ENCODE assay signal across 13 mouse cellular contexts in genomic region chr13:110649870-110650497, GRCm38 (mm10).
DNase-seq lines count a peak whose midpoint lies in the region; ATAC-seq and TF ChIP-seq lines count a peak whose summit lies in the region.
"Had no signal": no experiment of that assay in that cellular context is flagged by ENCODE, and none has a peak within 500 bp of the region (broad histone marks: within the 10 kb centered on the region; RNA-seq: fewer than 3 reads in every experiment).

No protein-coding gene starts in this region.

- H3K9ac ChIP-seq in hindbrain, embryonic 11.5 days (ENCODE audit: low read depth, low read length) = no peak overlapping the region
- no peak overlapping the region for H3K9ac ChIP-seq in forebrain, embryonic 12.5 days
- no peak overlapping the region for H3K9ac ChIP-seq in hindbrain, postnatal 0 days (replicated peaks; ENCODE audit: low read length)
- no peak overlapping the region for H3K9ac ChIP-seq in neural tube, embryonic 13.5 days
- H3K9ac ChIP-seq: liver, embryonic 12.5 days had no signal

- 34% methylated on average over 2 of the region's 2 CpGs for WGBS in hindbrain, embryonic 11.5 days
- WGBS in hindbrain, embryonic 10.5 days = 47% methylated on average over 2 of the region's 2 CpGs
- WGBS in forebrain, embryonic 12.5 days = 33% methylated on average over 2 of the region's 2 CpGs
- WGBS in hindbrain, postnatal 0 days = 9% methylated on average over 2 of the region's 2 CpGs
- 34% methylated on average over 2 of the region's 2 CpGs for WGBS in neural tube, embryonic 13.5 days
- 69% methylated on average over 2 of the region's 2 CpGs for WGBS in limb, embryonic 10.5 days

- no peaks in the 10 kb centered on the region for H3K36me3 ChIP-seq in hindbrain, embryonic 11.5 days (ENCODE audit: control insufficient read depth, insufficient read depth, low read length)
- no peaks in the 10 kb centered on the region for H3K36me3 ChIP-seq in hindbrain, embryonic 10.5 days
- no peaks in the 10 kb centered on the region for H3K36me3 ChIP-seq in forebrain, embryonic 12.5 days (replicated peaks)
- no peaks in the 10 kb centered on the region for H3K36me3 ChIP-seq in hindbrain, postnatal 0 days (ENCODE audit: insufficient read depth, low read length)
- H3K36me3 ChIP-seq in neural tube, embryonic 13.5 days = no peaks in the 10 kb centered on the region
- H3K36me3 ChIP-seq in limb, embryonic 10.5 days = no peaks in the 10 kb centered on the region
- H3K36me3 ChIP-seq: liver, embryonic 12.5 days had no signal

- H3K4me1 ChIP-seq in hindbrain, embryonic 11.5 days (replicated peaks; ENCODE audit: control insufficient read depth, insufficient read depth, low read length) = no peaks in the 10 kb centered on the region
- H3K4me1 ChIP-seq in hindbrain, embryonic 10.5 days (replicated peaks) = peaks cover 8% of the 10 kb centered on the region
- peaks cover 8% of the 10 kb centered on the region; the same call in 1 of the 2 replicates for H3K4me1 ChIP-seq in forebrain, embryonic 12.5 days
- no peaks in the 10 kb centered on the region; the same call in 1 of the 2 replicates for H3K4me1 ChIP-seq in hindbrain, postnatal 0 days (ENCODE audit: insufficient read depth, low read length)
- H3K4me1 ChIP-seq in neural tube, embryonic 13.5 days (replicated peaks) = 0 out of 2 replicates have a peak, but pooled peaks cover 4% of the 10 kb centered on the region
- H3K4me1 ChIP-seq in limb, embryonic 10.5 days = no peaks in the 10 kb centered on the region
- H3K4me1 ChIP-seq: liver, embryonic 12.5 days had no signal

- no peaks in the 10 kb centered on the region for H3K9me3 ChIP-seq in hindbrain, embryonic 11.5 days (ENCODE audit: control insufficient read depth, low read length)
- H3K9me3 ChIP-seq in hindbrain, embryonic 10.5 days = no peaks in the 10 kb centered on the region
- H3K9me3 ChIP-seq in forebrain, embryonic 12.5 days = no peaks in the 10 kb centered on the region
- H3K9me3 ChIP-seq in hindbrain, postnatal 0 days (ENCODE audit: low read length) = no peaks in the 10 kb centered on the region
- no peaks in the 10 kb centered on the region for H3K9me3 ChIP-seq in neural tube, embryonic 13.5 days
- H3K9me3 ChIP-seq in limb, embryonic 10.5 days (replicated peaks) = no peaks in the 10 kb centered on the region
- H3K9me3 ChIP-seq: liver, embryonic 12.5 days had no signal

- H3K4me3 ChIP-seq in hindbrain, embryonic 11.5 days (ENCODE audit: low read depth, low read length) = no peak overlapping the region
- no peak overlapping the region for H3K4me3 ChIP-seq in hindbrain, embryonic 10.5 days
- H3K4me3 ChIP-seq in forebrain, embryonic 12.5 days (replicated peaks) = no peak overlapping the region
- no peak overlapping the region for H3K4me3 ChIP-seq in hindbrain, postnatal 0 days (ENCODE audit: low read length)
- H3K4me3 ChIP-seq in neural tube, embryonic 13.5 days = no peak overlapping the region
- H3K4me3 ChIP-seq in limb, embryonic 10.5 days = no peak overlapping the region
- H3K4me3 ChIP-seq: liver, embryonic 12.5 days had no signal

- DNase-seq in hindbrain, embryonic 11.5 days (ENCODE audit: low spot score) = peak; percentile 34
- DNase-seq in hindbrain, embryonic 10.5 days (ENCODE audit: low spot score) = no peak
- DNase-seq in hindbrain, postnatal 0 days (ENCODE audit: low spot score) = peak; percentile 72
- DNase-seq in cerebellum, adult 11-12 months = no peak
- DNase-seq in limb, embryonic 10.5 days (ENCODE audit: low spot score) = no peak
- DNase-seq: heart, adult 18-20 months; kidney, adult 8-10 months; lung, postnatal 4 days; right cerebral cortex, postnatal 25 days had no signal

- no peak overlapping the region for H3K4me2 ChIP-seq in hindbrain, embryonic 11.5 days (replicated peaks; ENCODE audit: low read depth, low read length)
- H3K4me2 ChIP-seq in forebrain, embryonic 12.5 days = no peak overlapping the region
- H3K4me2 ChIP-seq in hindbrain, postnatal 0 days (ENCODE audit: low read depth, low read length) = no peak overlapping the region
- H3K4me2 ChIP-seq in neural tube, embryonic 13.5 days = no peak overlapping the region
- H3K4me2 ChIP-seq: liver, embryonic 12.5 days had no signal

- H3K27me3 ChIP-seq in hindbrain, embryonic 11.5 days (ENCODE audit: control insufficient read depth, insufficient read depth, low read length) = no peaks in the 10 kb centered on the region
- H3K27me3 ChIP-seq in hindbrain, embryonic 10.5 days (ENCODE audit: insufficient read depth, poor library complexity, severe bottlenecking) = no peaks in the 10 kb centered on the region
- H3K27me3 ChIP-seq in forebrain, embryonic 12.5 days = no peaks in the 10 kb centered on the region
- no peaks in the 10 kb centered on the region for H3K27me3 ChIP-seq in hindbrain, postnatal 0 days (ENCODE audit: insufficient read depth, low read length)
- no peaks in the 10 kb centered on the region for H3K27me3 ChIP-seq in neural tube, embryonic 13.5 days
- no peaks in the 10 kb centered on the region for H3K27me3 ChIP-seq in limb, embryonic 10.5 days (ENCODE audit: low read depth, poor library complexity, severe bottlenecking)
- H3K27me3 ChIP-seq: liver, embryonic 12.5 days had no signal

- H3K27ac ChIP-seq in hindbrain, embryonic 11.5 days (ENCODE audit: low read depth, low read length) = no peak overlapping the region
- H3K27ac ChIP-seq in hindbrain, embryonic 10.5 days = no peak overlapping the region
- H3K27ac ChIP-seq in forebrain, embryonic 12.5 days = 0 out of 2 replicates have a peak overlapping the region, but pooled peaks have one; percentile 31
- no peak overlapping the region; the same call in 1 of the 2 replicates for H3K27ac ChIP-seq in hindbrain, postnatal 0 days
- no peak overlapping the region for H3K27ac ChIP-seq in neural tube, embryonic 13.5 days (replicated peaks)
- no peak overlapping the region for H3K27ac ChIP-seq in limb, embryonic 10.5 days
- H3K27ac ChIP-seq: liver, embryonic 12.5 days had no signal

- TF ChIP-seq CTCF in hindbrain, postnatal 0 days (IDR thresholded peaks at IDR 0.05; ENCODE audit: low read depth) = no peak

- peak; percentile 65 for ATAC-seq in hindbrain, embryonic 11.5 days (ENCODE audit: low FRiP score)
- peak; percentile 76 for ATAC-seq in forebrain, embryonic 12.5 days (ENCODE audit: low FRiP score)
- ATAC-seq in hindbrain, postnatal 0 days = peak; percentile 76
- peak; percentile 53; the same call in 1 of the 2 replicates for ATAC-seq in neural tube, embryonic 13.5 days (ENCODE audit: low read depth)
- no peak for ATAC-seq in megakaryocyte-erythroid progenitor cell, adult 5-6 weeks (replicated peaks; ENCODE audit: low FRiP score, low TSS enrichment, poor library complexity, severe bottlenecking)
- ATAC-seq: liver, embryonic 12.5 days had no signal

Comparison
In these comparisons a context has a peak if more than half of its experiments do, and no peak if none do; other contexts are left out.
1. DNase-seq: peak in hindbrain, embryonic 11.5 days (single experiment) and hindbrain, postnatal 0 days (single experiment); none in hindbrain, embryonic 10.5 days (single experiment), cerebellum, adult 11-12 months (single experiment) and limb, embryonic 10.5 days (single experiment).